Mouse (Mus musculus) myocyte (in vitro differentiated cells): ENCODE data around the gene Mmp14.

Experiments used
- E2F4 ChIP-seq: IDR thresholded peaks from one replicate; pipeline ENCODE4 v1.6.1; 2011; ENCODE audit warnings: mild to moderate bottlenecking, control low read depth, moderate library complexity; ENCODE audit not compliant: insufficient read depth
- MAX ChIP-seq: IDR thresholded peaks from one replicate; pipeline ENCODE4 v1.6.1; 2011; ENCODE audit warnings: low read depth, mild to moderate bottlenecking, control low read depth
- MYOG ChIP-seq, 3 experiments: IDR thresholded peaks; one replicate each; pipeline ENCODE4 v1.6.1; 2011; ENCODE audit warnings: control low read depth in 2 of 3, low read depth in 2 of 3, mild to moderate bottlenecking in 2 of 3; ENCODE audit not compliant: insufficient read length in 2 of 3, control insufficient read depth in 1 of 3, insufficient read depth in 1 of 3
- POLR2A ChIP-seq: IDR thresholded peaks from one replicate; pipeline ENCODE4 v1.6.1; 2011; ENCODE audit warnings: low read depth, mild to moderate bottlenecking, control low read depth, moderate library complexity; ENCODE audit not compliant: insufficient read length
- TCF12 ChIP-seq: IDR thresholded peaks from one replicate; pipeline ENCODE4 v1.6.1; 2011; ENCODE audit warnings: mild to moderate bottlenecking, control low read depth; ENCODE audit not compliant: poor library complexity, insufficient read depth, severe bottlenecking
- USF1 ChIP-seq: IDR thresholded peaks from one replicate; pipeline ENCODE4 v1.6.1; 2011; ENCODE audit warnings: low read depth, mild to moderate bottlenecking, control low read depth, moderate library complexity

DNA sequence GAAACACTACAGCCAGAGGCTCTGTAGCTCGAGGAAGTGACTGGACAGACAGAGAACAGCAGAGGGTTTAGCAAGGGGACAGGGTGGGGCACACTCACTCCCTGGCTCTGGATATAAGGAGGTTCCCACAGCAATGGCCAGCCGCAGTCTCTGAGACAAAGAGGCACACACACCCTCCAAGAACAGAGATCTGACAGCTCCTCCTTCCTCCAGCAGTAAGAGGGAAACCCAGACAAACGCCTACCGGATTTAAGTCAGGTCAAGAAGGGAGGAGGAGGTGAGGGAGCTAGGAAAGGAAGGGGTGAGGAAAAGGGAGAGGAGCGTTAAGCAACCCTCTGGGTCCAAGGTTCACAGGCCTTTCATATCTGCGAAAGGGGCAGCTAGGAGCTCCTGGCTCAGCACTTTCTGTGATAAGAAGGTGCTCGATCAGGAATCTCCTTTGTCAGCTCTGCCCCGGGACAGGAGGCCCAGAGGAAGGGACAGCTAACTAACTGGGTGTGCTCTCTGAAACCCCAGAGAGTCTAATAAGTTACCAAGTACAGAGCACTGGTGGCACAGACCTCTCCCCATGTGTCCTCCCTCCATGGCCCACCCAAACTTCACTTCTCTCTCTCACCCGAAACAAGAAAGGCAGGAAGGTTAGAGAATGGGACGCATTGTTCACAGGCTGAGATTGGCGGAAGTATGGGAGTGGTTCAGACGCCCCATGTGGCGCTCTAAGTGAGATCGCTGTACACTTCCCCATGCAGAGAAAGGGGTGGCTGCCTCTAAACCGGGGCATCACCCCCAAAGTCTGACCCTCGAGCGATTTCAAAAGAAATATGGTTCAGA lies 21.2 kb upstream of the Mmp14 start:
- no peak for TF ChIP-seq POLR2A
- TF ChIP-seq TCF12, result no peak
- TF ChIP-seq E2F4, result no peak
- TF ChIP-seq MYOG (IDR thresholded peaks at IDR 0.05; ENCODE audit: control insufficient read depth in 1 of 3, insufficient read depth in 1 of 3, insufficient read length in 2 of 3, low read depth in 2 of 3), result no peak
- no peak for TF ChIP-seq MAX
- no peak for TF ChIP-seq USF1
